Mouse (Mus musculus) midbrain, postnatal 0 days (tissue): ENCODE results near the gene Dock3. TPM values are rescaled to one million over a fixed set of nuclear protein-coding genes. Genes with fewer than 3 reads are reported as not detected.

ENCODE experiments used
- ATAC-seq: fragments of 200-750 bp; cut with Nextera tagmentation; 2 replicates; pipeline ENCODE4 v1.8.0; 2017; ENCODE audit warnings: moderate number of reproducible peaks, mild to moderate bottlenecking, moderate TSS enrichment, moderate library complexity; ENCODE audit not compliant: low FRiP score
- DNase-seq: peaks from one replicate; pipeline ENCODE4 v3.0.0-alpha.2; 2015; ENCODE audit warnings: low spot score
- H3K27ac ChIP-seq: fragments of 300-500 bp; sonication (generic); 2 replicates; pipeline ENCODE4 v1.5.1; 2014; ENCODE audit warnings: low read depth, mild to moderate bottlenecking, low read length, mixed read lengths
- H3K27me3 ChIP-seq: fragments of 300-500 bp; sonication (generic); 2 replicates; pipeline ENCODE4 v1.6.1; 2014; ENCODE audit warnings: low read length, control low read depth, mixed read lengths; ENCODE audit not compliant: insufficient read depth
- H3K36me3 ChIP-seq: fragments of 300-500 bp; sonication (generic); 2 replicates; pipeline ENCODE4 v1.6.1; 2014; ENCODE audit warnings: low read length, control low read depth, mixed read lengths; ENCODE audit not compliant: insufficient read depth
- H3K4me1 ChIP-seq: fragments of 300-500 bp; sonication (generic); 2 replicates; pipeline ENCODE4 v1.6.1; 2014; ENCODE audit warnings: mild to moderate bottlenecking, control low read depth, antibody characterized with exemption, low read length, mixed read lengths; ENCODE audit not compliant: insufficient read depth
- H3K4me2 ChIP-seq: fragments of 300-500 bp; sonication (generic); 2 replicates; pipeline ENCODE4 v1.6.1; 2014; ENCODE audit warnings: low read depth, mild to moderate bottlenecking, low read length, mixed read lengths; ENCODE audit not compliant: poor library complexity, severe bottlenecking
- H3K4me3 ChIP-seq: fragments of 300-500 bp; sonication (generic); 2 replicates; pipeline ENCODE4 v1.5.1; 2014; ENCODE audit warnings: low read depth, mild to moderate bottlenecking, low read length, moderate library complexity
- H3K9ac ChIP-seq: fragments of 300-500 bp; sonication (generic); replicated peaks from 2 replicates; pipeline ENCODE4 v1.6.1; 2014; ENCODE audit warnings: mild to moderate bottlenecking, low read length, moderate library complexity, mixed read lengths; ENCODE audit not compliant: poor library complexity, severe bottlenecking
- H3K9me3 ChIP-seq: fragments of 300-500 bp; sonication (generic); 2 replicates; pipeline ENCODE4 v1.6.1; 2016; ENCODE audit warnings: low read length, control low read depth
- CTCF ChIP-seq: IDR thresholded peaks from 2 replicates; pipeline ENCODE4 v1.5.1; 2016; ENCODE audit warnings: antibody characterized with exemption, mild to moderate bottlenecking
- WGBS: fragments of 180-500 bp; shearing (Covaris S2); extraction: QIAGEN DNeasy Blood & Tissue Kit; methylation state at CpG from one replicate; pipeline ENCODE4 v1.1.7; 2014; 5-methylcytosine and 5-hydroxymethylcytosine counted together
- polyA plus RNA-seq: library from polyadenylated mRNA; unstranded; fragments of >200 nt; fragmentation: Nextera tagmentation; extraction: Ambion mirVana; gene quantifications from 2 replicates; pipeline ENCODE4 v1.2.1, GENCODE M21; 2015
- total RNA-seq: library from RNA; depleted of rRNA; stranded (reverse); fragments of >200 nt; gene quantifications from 2 replicates; pipeline ENCODE4 v1.2.3, GENCODE M21; 2014

The Dock3 gene
- total and polyA plus RNA-seq, 2 experiments from 2014 or later = 17.7 to 56.3 TPM

- no peak overlapping the region for H3K9ac ChIP-seq
- DNase-seq = no peak
- H3K36me3 ChIP-seq = no peaks in the 10 kb centered on the region
- no peak overlapping the region for H3K4me3 ChIP-seq
- 82% methylated on average over 6 of the region's 6 CpGs for WGBS
- ATAC-seq = no peak
- H3K4me2 ChIP-seq = no peak overlapping the region
- H3K9me3 ChIP-seq = no peaks in the 10 kb centered on the region
- H3K27me3 ChIP-seq = no peaks in the 10 kb centered on the region
- no peak for TF ChIP-seq CTCF
- H3K27ac ChIP-seq = no peak overlapping the region
- no peaks in the 10 kb centered on the region for H3K4me1 ChIP-seq
These were observed 30.1 kb upstream of the Dock3 start for GRCm38 (mm10) chr9:107261792-107262191.

- no peak overlapping the region for H3K9ac ChIP-seq
- no peak overlapping the region for H3K27ac ChIP-seq
- DNase-seq (no peak), ATAC-seq (no peak)
- H3K36me3 ChIP-seq = no peaks in the 10 kb centered on the region
- TF ChIP-seq CTCF = no peak
- H3K9me3 ChIP-seq = no peaks in the 10 kb centered on the region
- H3K4me3 ChIP-seq = no peak overlapping the region
- no peaks in the 10 kb centered on the region for H3K27me3 ChIP-seq
- 52% methylated on average over 8 of the region's 8 CpGs for WGBS
- no peak overlapping the region for H3K4me2 ChIP-seq
- H3K4me1 ChIP-seq = 0 out of 2 replicates have a peak, but pooled peaks cover under 1% of the 10 kb centered on the region
These were observed 29.1 kb upstream of the Dock3 start for GRCm38 (mm10) chr9:107260836-107261235.

DNA sequence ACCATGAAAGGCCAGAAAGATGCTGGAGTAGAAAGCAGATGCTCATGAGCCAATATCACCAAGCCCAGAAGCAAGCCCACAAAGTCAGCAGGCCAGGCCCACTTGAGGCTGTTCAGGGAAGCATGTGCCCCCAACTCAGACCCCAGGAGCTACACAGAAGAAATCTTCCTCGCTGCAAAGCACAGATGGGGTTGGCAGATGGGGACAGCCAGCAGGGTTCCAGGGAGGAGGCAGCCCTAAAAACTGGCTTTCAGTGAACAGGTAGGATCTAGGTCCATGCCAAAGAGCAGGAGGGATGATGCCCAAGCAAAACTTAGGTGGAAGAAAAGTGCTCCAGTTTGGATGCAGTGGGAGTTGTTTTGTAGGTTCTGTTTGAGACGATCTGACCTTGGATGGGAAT, 28.7 kb upstream of the Dock3 start:
- DNase-seq (peak; percentile 19), ATAC-seq (no peak)
- H3K27ac ChIP-seq = no peak overlapping the region
- H3K4me2 ChIP-seq = no peak overlapping the region
- no peaks in the 10 kb centered on the region for H3K27me3 ChIP-seq
- no peak overlapping the region for H3K9ac ChIP-seq
- H3K9me3 ChIP-seq = no peaks in the 10 kb centered on the region
- H3K4me1 ChIP-seq = peaks cover 5% of the 10 kb centered on the region; the same call in 1 of the 2 replicates
- H3K4me3 ChIP-seq = no peak overlapping the region
- no peaks in the 10 kb centered on the region for H3K36me3 ChIP-seq
- no peak for TF ChIP-seq CTCF
- WGBS = 62% methylated on average over 2 of the region's 2 CpGs

DNA sequence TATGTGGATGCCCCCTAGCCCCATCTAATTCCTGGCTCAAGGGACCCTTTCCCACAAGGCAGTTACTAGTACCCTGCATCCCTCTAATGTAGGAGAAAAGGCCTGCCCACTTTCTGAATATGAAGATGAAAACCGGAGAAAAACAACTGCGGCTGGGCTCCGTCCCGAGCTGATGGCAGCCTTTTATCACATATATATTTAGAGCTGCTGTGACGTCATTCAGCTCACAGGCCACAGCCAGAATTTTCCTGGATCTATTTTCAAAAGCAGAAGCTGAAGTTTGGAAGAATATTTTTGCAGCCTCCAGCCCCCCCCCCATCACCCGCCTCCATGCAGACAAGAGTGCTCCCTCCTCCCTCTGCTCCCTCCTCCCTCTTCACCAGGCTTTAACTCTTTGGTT, 27.9 kb upstream of the Dock3 start:
- DNase-seq (no peak), ATAC-seq (no peak)
- peaks cover 11% of the 10 kb centered on the region; the same call in 1 of the 2 replicates for H3K4me1 ChIP-seq
- H3K27ac ChIP-seq = no peak overlapping the region
- no peak overlapping the region for H3K4me3 ChIP-seq
- H3K36me3 ChIP-seq = no peaks in the 10 kb centered on the region
- H3K4me2 ChIP-seq = no peak overlapping the region
- WGBS = 60% methylated on average over 6 of the region's 6 CpGs
- TF ChIP-seq CTCF = no peak
- H3K9me3 ChIP-seq = no peaks in the 10 kb centered on the region
- H3K27me3 ChIP-seq = no peaks in the 10 kb centered on the region
- no peak overlapping the region for H3K9ac ChIP-seq

GRCm38 (mm10) chr9:107255596-107255995, 23.9 kb upstream of the Dock3 start:
- ATAC-seq = no peak
- peaks cover 13% of the 10 kb centered on the region; the same call in 1 of the 2 replicates for H3K4me1 ChIP-seq
- peak; percentile 86 for DNase-seq
- H3K27ac ChIP-seq = 0 out of 2 replicates have a peak overlapping the region, but pooled peaks have one; percentile 55
- H3K9me3 ChIP-seq = no peaks in the 10 kb centered on the region
- H3K27me3 ChIP-seq = no peaks in the 10 kb centered on the region
- H3K4me2 ChIP-seq = no peak overlapping the region
- TF ChIP-seq CTCF = no peak
- no peak overlapping the region for H3K4me3 ChIP-seq
- no peak overlapping the region for H3K9ac ChIP-seq
- no peaks in the 10 kb centered on the region for H3K36me3 ChIP-seq
- 23% methylated on average over 3 of the region's 3 CpGs for WGBS

DNA sequence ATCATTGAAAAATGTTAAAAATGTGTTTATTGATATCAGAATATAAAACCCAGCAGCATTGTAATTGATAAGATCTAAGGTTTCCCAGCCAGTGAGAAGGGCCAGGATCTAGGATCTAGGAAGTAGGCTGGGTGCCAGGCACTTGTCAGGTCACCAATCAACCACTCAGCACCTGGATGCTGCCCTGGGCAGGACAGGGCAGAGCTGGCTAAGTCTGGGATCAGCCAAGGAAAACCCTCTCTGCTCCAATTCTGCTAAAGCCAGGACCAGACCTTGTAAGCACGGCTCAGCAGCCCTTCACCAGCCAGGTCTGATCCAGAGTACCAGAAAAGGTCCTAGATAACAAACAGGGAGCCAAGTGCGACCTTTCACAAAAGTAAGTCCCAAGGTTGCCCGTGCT, 23.2 kb upstream of the Dock3 start:
- no peaks in the 10 kb centered on the region for H3K9me3 ChIP-seq
- 0 out of 2 replicates have a peak overlapping the region, but pooled peaks have one; percentile 21 for H3K4me2 ChIP-seq
- TF ChIP-seq CTCF = no peak
- WGBS = 87% methylated on average over 3 of the region's 3 CpGs
- ATAC-seq = no peak
- no peak overlapping the region for H3K4me3 ChIP-seq
- H3K4me1 ChIP-seq = peaks cover 13% of the 10 kb centered on the region; the same call in 1 of the 2 replicates
- H3K9ac ChIP-seq = no peak overlapping the region
- H3K36me3 ChIP-seq = no peaks in the 10 kb centered on the region
- no peak for DNase-seq
- H3K27me3 ChIP-seq = no peaks in the 10 kb centered on the region
- peak overlapping the region; percentile 55; the same call in 1 of the 2 replicates for H3K27ac ChIP-seq
